Mouse (Mus musculus) lung, adult 2 months (tissue): ENCODE results near the gene Rps6kb1.

Experiments used
- CTCF ChIP-seq: fragments of 200-500 bp; IDR thresholded peaks from 2 replicates; pipeline ENCODE4 v1.5.1; 2011; ENCODE audit warnings: mild to moderate bottlenecking, low read length, control low read depth; ENCODE audit not compliant: insufficient read depth
- POLR2A ChIP-seq: fragments of 200-500 bp; IDR thresholded peaks from 2 replicates; pipeline ENCODE4 v1.6.1; 2011; ENCODE audit warnings: low read depth, mild to moderate bottlenecking, control low read depth, low read length, borderline replicate concordance; ENCODE audit errors: extremely low read depth

- TF ChIP-seq CTCF (no peak), POLR2A (no peak)
Observed at GRCm38 (mm10) chr11:86468345-86468744, 76.3 kb downstream of the Rps6kb1 start.
